Mouse (Mus musculus) retina, postnatal 7 days (tissue): ENCODE results near the gene Ltbp2.

Source experiments
- DNase-seq: peaks from one replicate; pipeline ENCODE4 v3.0.0-alpha.2; 2012; ENCODE audit warnings: low read depth, low spot score

The Ltbp2 gene

DNA sequence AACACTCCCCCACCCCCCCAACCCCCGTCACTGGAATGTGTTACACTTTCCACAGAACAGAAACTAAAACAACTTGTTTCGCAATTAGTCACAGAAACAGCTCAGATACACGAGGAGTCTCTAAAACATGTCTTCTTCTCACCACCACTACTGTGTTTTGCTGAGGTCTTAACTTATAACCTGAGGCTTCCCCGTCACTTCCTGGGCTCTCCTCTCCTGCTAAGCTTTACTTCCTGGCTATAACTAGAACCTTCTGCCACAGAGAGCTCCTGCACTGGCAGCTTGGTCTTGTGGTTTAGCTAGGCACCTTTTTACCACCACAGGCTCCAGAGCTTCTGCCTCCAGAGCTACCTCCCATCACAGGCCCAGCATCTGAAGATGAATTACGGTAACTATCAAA is 113.8 kb downstream of the Ltbp2 start:
- DNase-seq, result no peak

- no peak for DNase-seq
These were observed 117.3 kb downstream of the Ltbp2 start for GRCm38 (mm10) chr12:84759063-84759462.

GRCm38 (mm10) chr12:84756016-84756415 is 120.3 kb downstream of the Ltbp2 start:
- no peak for DNase-seq

DNA sequence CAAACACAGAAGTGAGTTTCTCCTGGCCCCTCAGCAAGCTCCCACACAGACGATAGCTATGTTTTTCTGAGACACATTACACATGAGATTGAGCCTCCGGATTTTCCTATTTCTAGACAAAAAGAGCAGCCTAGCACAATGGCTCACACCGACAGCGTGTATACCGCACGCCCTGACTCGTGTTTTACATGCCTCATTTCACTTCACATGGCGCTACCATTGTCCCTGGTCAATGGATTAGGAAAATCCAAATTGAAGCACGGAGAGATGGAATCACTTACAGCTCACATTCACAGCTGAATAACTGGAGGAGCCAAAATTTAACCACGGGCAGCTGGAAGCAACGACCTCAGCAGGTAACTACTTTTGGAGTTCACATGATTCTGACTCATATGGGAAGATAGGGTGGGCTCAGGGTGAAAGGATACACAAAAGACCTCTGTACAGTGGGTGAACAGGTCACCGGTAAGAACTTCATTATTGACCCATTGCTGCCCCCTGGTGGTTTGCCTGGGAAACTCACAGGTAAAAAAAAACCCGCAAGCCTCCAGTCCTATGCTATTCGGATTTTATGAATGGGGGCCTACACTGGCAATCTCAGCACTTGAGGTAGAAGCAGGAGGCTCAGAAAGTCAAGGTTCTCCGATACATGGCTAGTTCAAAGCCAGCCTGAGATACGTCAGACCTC is 121.2 kb downstream of the Ltbp2 start:
- DNase-seq, result no peak

DNA sequence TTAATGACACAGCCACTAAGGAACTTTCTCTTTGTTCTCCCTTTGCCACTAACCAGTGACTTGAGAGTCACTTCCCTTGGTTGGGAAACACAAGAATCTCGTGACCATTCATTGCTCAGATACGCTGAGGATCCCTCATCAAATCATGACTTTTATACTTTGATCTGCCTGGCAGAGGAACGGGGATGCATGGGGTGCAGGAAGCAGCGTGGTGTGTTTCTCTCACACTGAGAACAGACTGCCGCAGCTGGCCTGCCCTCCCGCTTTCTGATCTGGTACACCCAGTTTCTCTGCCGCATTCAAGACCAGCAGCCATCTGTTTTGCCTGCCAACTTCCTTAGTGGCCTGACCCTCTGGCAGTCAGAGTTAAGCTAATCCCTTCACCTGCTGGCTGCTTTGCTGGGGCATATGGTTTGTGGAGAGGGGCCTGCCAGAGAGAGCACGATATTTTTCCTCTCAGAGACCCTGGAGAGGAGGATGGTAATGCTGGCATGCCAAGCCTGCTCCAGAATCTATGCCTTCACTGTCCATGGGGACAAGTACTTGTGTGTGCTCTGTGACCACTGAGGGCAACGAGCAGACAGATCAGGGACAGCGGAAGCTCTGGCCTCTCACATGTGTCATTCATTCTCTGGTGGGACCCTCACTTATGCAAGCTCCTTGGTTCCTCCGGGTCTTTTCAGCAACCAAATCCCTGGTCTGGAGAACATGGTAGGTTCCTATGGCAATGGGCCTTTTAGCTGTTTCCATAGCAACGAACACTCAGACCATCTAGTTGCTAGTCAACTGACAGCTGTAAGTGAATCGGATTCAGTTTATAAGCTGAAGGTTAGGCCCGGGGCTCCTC is 124.0 kb downstream of the Ltbp2 start:
- DNase-seq, result no peak

DNA sequence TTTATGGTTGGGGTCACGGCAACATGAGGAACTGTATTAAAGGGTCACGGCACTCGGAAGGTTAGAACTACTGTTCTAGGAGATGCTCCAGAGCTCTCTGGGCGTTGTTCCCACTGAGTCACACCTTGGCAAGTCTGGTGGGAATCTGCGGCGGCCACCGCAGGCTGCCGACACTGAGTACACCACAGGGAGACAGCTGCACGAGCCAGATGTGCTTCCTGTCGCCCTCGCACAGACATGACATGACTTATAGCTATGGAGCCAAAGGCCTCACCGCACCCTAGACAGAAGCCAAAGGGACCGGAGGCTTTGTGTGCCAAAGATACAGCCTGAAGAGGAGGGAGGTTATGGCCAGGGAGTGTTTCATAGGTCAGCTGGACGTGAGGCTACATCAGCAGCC is 125.7 kb downstream of the Ltbp2 start:
- no peak for DNase-seq

GRCm38 (mm10) chr12:84748134-84748533 is 128.2 kb downstream of the Ltbp2 start:
- no peak for DNase-seq

DNA sequence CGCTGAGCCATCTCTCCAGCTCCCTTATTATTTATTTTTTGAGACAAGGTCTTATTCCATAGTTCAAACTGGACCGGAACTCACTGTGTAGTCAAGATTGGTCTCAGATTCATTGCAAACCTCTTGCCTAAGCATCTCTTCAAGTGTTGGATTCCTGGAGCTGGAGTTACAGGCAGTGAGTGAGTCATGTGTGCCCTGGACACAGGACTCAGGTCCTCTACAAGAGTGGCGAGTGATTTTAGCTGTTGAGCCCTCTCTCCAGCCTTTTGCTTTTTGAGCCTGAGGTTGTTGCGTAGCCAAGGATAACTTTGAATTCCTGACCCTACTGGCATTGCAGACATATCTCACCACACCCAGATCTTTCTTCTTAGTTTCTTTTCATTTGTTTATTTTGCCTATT is 130.6 kb downstream of the Ltbp2 start:
- DNase-seq, result no peak

- DNase-seq, result no peak
These were observed 132.8 kb downstream of the Ltbp2 start for GRCm38 (mm10) chr12:84743496-84743895.

GRCm38 (mm10) chr12:84733366-84733765 is 143.0 kb downstream of the Ltbp2 start:
- DNase-seq, result no peak
